Mouse (Mus musculus) bone marrow macrophage, adult 2 months (primary cell): Measurements from ENCODE around the gene Stpg4. TPM values are rescaled to one million over a fixed set of nuclear protein-coding genes. Genes with fewer than 3 reads are reported as not detected.

Experiments
- H3K27ac ChIP-seq: 2 replicates; pipeline ENCODE4 v1.5.1; 2012; ENCODE audit warnings: low read depth, low read length; ENCODE audit not compliant: insufficient read depth
- H3K4me1 ChIP-seq: 2 replicates; pipeline ENCODE4 v1.6.1; 2012; ENCODE audit warnings: low read length; ENCODE audit not compliant: control insufficient read depth, insufficient read depth
- H3K4me3 ChIP-seq: 2 replicates; pipeline ENCODE4 v1.5.1; 2012; ENCODE audit warnings: mild to moderate bottlenecking, low read length, moderate library complexity; ENCODE audit not compliant: insufficient read depth
- CTCF ChIP-seq: IDR thresholded peaks from 2 replicates; pipeline ENCODE4 v1.5.1; 2012; ENCODE audit warnings: low read depth, mild to moderate bottlenecking, low read length, moderate library complexity
- POLR2A ChIP-seq: IDR thresholded peaks from 2 replicates; pipeline ENCODE4 v1.6.1; 2012; ENCODE audit warnings: mild to moderate bottlenecking, low read depth, low read length, borderline replicate concordance
- polyA plus RNA-seq: library from polyadenylated mRNA; stranded (reverse); fragments of >200 nt; gene quantifications from 2 replicates; pipeline ENCODE4 v1.2.4, GENCODE M21; 2012; ENCODE audit not compliant: missing spikeins, insufficient read depth, insufficient read length

Stpg4 gene
- polyA plus RNA-seq: not detected in 2 replicates

DNA sequence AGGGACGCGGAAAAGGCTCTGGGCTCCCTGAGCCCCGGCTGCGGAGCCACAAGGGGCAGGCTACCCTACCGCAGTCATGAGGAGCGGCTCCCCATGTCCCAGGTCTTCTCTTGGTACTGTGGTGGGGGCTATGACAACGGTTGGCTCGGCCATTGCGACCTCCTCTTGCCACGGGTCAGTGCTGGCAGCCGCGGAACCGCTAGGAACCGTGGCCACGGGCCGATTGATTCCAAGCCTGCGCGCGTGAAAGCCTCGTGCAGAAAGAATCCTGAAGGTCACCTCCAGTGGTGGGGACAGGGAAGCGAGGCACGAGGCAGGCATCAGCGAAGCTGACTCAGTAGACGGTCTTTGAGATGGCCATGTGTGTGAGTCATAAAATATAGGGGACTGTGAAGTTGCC is at the start of gene Stpg4:
Gene Stpg4 (minus strand): TSS at position 231 of the 400 bp plus-strand sequence.
- Histone ChIP-seq H3K27ac (no peak within 1 kb of the TSS), H3K4me1 (no peaks in the 10 kb centered on the region), H3K4me3 (no peak within 1 kb of the TSS)
- TF ChIP-seq CTCF (no peak), POLR2A (no peak)

DNA sequence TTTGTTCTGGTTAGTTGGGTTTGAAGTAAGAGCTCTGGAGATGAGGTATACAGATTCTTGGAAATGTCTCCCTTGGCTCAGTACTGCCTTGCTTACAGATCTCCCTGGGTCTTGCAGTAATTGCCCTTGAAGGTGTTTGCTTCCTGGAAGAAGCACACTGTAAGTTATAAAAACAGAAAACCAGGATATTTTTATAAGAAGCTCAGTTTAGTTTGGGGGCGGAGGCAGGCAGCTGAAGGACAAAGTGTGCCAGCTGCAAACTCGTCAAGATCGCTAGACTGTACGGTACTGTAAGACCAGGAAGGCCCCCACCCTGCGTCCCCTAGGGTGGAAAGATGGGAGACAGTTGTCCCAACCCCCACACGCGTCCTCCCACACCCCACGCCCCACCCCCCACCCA is 47.8 kb upstream of the Stpg4 start:
- TF ChIP-seq POLR2A: no peak
- no peak for TF ChIP-seq CTCF
- H3K4me3 ChIP-seq: no peak overlapping the region
- no peak overlapping the region for H3K27ac ChIP-seq
- peaks cover 9% of the 10 kb centered on the region; the same call in 1 of the 2 replicates for H3K4me1 ChIP-seq

DNA sequence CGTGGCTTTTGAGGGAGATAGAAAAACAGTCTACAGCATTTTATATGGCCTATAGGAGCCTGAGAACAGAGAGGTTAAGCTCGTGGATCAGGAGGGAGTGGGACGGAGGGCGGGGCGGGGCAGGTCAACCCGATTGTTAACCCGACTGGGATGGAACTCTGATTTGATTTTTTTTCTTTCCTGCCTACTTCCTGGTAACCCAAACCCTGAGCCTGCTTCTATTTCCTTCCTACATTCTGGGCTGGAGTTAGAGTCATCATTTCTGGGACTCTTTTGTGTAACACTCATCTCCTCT is 46.9 kb upstream of the Stpg4 start:
- TF ChIP-seq CTCF (no peak), POLR2A (no peak)
- peak overlapping the region; percentile 47 for H3K4me3 ChIP-seq

DNA sequence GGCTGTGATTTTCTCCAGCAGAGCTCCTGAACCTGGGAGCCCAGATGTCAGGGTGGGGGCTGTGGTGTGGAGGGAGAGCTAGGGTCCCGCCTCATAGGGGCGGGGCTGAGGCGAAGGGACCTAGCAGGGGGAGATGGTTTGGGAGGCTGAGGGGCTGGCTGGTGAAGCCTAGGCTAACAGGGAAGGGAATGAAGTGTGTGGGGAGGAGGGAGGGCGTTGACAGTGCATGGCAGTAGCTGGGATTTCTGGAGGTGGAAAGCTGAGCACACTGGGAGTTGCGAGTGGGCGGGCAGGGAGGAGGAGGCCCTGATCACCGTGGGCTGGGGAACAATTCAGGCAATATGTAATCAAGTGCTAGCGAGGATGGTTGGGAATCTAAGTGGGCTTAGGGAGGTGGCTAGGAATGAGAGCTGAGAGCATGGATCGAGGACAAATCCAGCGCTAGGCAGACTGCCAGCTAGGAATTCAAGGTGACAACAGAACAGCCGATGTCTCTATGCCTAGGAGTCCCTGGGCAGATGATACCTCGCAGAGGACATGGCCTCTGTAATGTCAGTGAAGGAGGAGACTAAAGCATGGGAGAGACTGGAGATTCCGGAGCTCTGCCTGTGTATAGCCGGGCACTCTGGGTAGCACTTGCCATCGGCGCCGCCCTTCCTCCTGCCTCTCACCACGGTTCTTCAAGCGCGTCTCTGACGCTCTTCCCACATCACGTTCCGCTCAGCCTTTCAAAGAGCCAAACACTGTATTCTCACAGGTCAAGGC is 46.4 kb upstream of the Stpg4 start:
- Histone ChIP-seq H3K4me3 (peak overlapping the region; percentile 47), H3K4me1 (peaks cover 9% of the 10 kb centered on the region; the same call in 1 of the 2 replicates), H3K27ac (no peak overlapping the region)
- TF ChIP-seq CTCF (no peak), POLR2A (no peak)

More for the DNA sequence above, 46.9 kb upstream of the Stpg4 start:
- no peak overlapping the region for H3K27ac ChIP-seq
- peaks cover 9% of the 10 kb centered on the region; the same call in 1 of the 2 replicates for H3K4me1 ChIP-seq

DNA sequence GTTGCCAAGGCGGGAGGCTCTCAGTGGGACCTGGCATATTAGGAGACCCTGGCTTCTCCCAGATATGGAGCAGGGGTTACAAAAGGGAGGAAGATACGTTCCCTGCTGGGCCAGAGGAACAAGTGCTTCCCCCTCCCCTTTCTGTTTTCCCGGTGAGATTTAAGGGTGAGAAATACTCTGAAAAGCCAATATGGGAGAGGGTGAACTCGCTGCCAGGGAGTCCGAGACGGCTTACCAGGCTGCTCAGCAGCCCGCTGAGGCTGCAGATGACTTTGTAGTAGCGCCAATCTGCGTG is 45.8 kb upstream of the Stpg4 start:
- H3K27ac ChIP-seq: no peak overlapping the region
- peak overlapping the region; percentile 47; the same call in 1 of the 2 replicates for H3K4me3 ChIP-seq
- TF ChIP-seq CTCF: no peak
- no peak for TF ChIP-seq POLR2A
- peaks cover 9% of the 10 kb centered on the region; the same call in 1 of the 2 replicates for H3K4me1 ChIP-seq

DNA sequence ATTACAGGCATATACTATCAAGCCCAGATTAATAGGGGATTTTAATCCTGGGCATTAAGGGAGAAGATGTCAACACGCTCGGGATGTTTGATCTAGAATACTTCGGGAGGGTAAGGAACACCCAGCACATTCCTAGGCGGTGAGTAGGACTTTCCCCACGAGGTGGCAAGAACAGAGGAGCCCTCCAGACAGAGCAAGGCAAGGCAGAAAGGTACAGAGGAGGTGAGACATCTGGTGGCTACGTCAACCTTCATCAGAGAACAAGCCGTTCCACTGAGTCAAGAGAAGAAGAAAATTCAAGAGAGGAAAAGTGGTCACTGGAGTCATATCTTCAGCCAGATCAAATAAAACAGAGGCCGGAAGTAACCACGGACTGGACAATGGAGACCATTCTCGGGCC is 45.3 kb upstream of the Stpg4 start:
- Histone ChIP-seq H3K4me1 (peaks cover 9% of the 10 kb centered on the region; the same call in 1 of the 2 replicates), H3K27ac (no peak overlapping the region), H3K4me3 (no peak overlapping the region)
- TF ChIP-seq POLR2A: no peak
- no peak for TF ChIP-seq CTCF

DNA sequence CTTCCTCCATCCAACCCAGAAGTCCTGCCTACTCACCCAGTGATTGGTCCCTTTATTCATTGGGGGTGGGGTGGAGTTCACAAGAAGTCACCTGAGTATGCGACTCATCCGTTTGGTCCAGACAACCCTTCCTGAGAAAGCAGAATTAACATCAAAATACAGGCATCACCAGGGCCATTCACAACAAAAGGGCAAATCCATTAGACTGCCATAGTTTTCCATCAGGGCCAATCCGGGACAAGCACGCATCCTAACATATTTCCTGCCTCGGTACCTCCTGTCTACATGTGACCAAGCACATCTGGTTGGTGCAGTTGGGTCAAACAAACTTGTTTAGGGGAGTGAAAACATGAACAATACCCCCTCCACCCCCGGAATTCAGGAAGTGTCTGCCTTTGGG is 44.1 kb upstream of the Stpg4 start:
- Histone ChIP-seq H3K4me1 (peaks cover 9% of the 10 kb centered on the region; the same call in 1 of the 2 replicates), H3K27ac (no peak overlapping the region), H3K4me3 (no peak overlapping the region)
- TF ChIP-seq CTCF (no peak), POLR2A (no peak)

DNA sequence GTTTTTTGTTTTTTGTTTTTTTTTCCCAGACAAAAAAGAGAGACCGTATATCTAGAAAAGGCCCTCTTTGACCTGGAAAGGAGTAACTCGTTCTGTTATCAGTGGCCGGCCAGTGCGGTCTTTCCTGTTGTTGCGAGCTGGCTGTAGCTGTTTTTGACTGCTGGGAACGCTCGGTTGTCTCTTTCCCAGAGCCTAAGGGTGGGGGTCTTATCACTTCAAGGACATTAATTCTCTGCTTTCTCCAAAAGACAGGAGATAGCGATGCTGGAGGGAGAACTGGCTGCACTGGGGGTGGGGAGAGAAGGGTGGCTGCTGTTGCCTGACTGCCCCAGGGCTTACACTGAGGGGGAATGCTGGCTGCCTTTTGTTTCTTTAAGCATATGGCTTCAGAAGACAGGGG is 43.3 kb upstream of the Stpg4 start:
- Histone ChIP-seq H3K4me1 (peaks cover 9% of the 10 kb centered on the region; the same call in 1 of the 2 replicates), H3K27ac (no peak overlapping the region), H3K4me3 (no peak overlapping the region)
- TF ChIP-seq POLR2A: no peak
- TF ChIP-seq CTCF: no peak

DNA sequence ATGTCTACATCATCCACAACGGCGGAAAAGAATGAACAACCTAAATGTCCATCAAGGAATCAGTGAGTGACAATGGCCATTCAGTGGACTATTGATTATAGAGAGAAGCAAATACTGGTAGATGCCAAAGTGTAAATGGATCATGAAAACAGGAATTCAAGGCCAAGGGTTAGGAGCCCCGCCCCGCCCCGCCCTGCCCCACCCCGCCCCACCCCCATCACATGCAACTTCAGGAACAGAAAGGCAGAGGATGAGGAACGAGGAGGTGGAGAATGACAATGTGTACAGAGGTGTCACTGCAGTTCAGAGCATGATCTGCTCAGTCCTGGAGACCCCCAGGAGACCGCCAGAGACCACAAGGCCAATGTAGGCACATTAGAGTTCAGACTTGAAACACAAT is 42.7 kb upstream of the Stpg4 start:
- Histone ChIP-seq H3K4me1 (0 out of 2 replicates have a peak, but pooled peaks cover 7% of the 10 kb centered on the region), H3K27ac (no peak overlapping the region), H3K4me3 (no peak overlapping the region)
- TF ChIP-seq POLR2A (no peak), CTCF (no peak)

DNA sequence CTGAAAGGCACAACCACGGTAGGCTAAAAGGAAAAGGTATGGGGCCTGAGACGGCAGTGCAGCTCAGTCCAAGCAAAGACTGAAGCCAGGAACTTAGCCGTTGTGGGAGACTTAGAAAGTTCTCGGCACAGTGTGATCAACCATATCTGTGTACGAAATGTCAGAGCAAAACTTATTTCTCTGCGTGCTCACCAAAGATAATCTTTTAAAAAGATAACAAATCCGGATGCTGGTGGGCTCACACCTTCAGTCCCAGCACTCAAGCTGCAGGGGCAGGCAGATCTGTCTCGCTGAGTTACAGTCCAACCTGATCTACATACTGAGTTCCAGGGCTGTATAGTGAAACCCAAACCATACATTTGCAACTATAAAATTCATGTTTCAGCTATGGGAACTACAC is 41.9 kb upstream of the Stpg4 start:
- 0 out of 2 replicates have a peak, but pooled peaks cover 4% of the 10 kb centered on the region for H3K4me1 ChIP-seq
- TF ChIP-seq POLR2A: no peak
- TF ChIP-seq CTCF: no peak
- no peak overlapping the region for H3K4me3 ChIP-seq
- H3K27ac ChIP-seq: no peak overlapping the region
